Mouse (Mus musculus) ES-E14 (cell line): ENCODE measurements around the gene Ncl. TPM values are rescaled to one million over a fixed set of nuclear protein-coding genes. Genes with fewer than 3 reads are reported as not detected.

ENCODE experiments used
- DNase-seq: peaks from one replicate; pipeline ENCODE4 v3.0.0-alpha.2; 2013; ENCODE audit warnings: low read depth, low spot score
- H3K27ac ChIP-seq: 2 replicates; pipeline ENCODE4 v1.5.1; 2012; ENCODE audit warnings: low read depth, mild to moderate bottlenecking, low read length, moderate library complexity, mixed read lengths; ENCODE audit not compliant: poor library complexity, insufficient read depth, severe bottlenecking
- H3K36me3 ChIP-seq: 2 replicates; pipeline ENCODE4 v1.6.1; 2012; ENCODE audit warnings: mild to moderate bottlenecking, low read length, moderate library complexity, mixed read lengths; ENCODE audit not compliant: control insufficient read depth, poor library complexity, insufficient read depth, severe bottlenecking
- H3K4me1 ChIP-seq, 2 experiments: fragments of 150-350 bp in 1 of 2; sonication (generic) in 1 of 2; 2 replicates each; pipeline ENCODE4 v1.6.1; 2012; ENCODE audit warnings: low read length in 2 of 2, mild to moderate bottlenecking in 1 of 2, mixed read lengths in 1 of 2; ENCODE audit not compliant: control insufficient read depth in 2 of 2, insufficient read depth in 2 of 2, poor library complexity in 1 of 2
- H3K4me3 ChIP-seq, 2 experiments: fragments of 150-350 bp in 1 of 2; sonication (generic) in 1 of 2; 2 replicates each; pipeline ENCODE4 v1.5.1; 2012; ENCODE audit warnings: low read length in 2 of 2, low read depth in 1 of 2, mild to moderate bottlenecking in 1 of 2, mixed read lengths in 1 of 2; ENCODE audit not compliant: insufficient read depth in 1 of 2, poor library complexity in 1 of 2, severe bottlenecking in 1 of 2
- H3K9ac ChIP-seq: 2 replicates; pipeline ENCODE4 v1.6.1; 2012; ENCODE audit warnings: low read depth, mild to moderate bottlenecking, low read length, mixed read lengths; ENCODE audit not compliant: poor library complexity, insufficient read depth, severe bottlenecking
- H3K9me3 ChIP-seq: fragments of 150-350 bp; sonication (generic); 2 replicates; pipeline ENCODE4 v1.6.1; 2012; ENCODE audit warnings: low read depth, mild to moderate bottlenecking, low read length; ENCODE audit not compliant: control insufficient read depth, insufficient read depth
- CHD2 ChIP-seq: IDR thresholded peaks from 2 replicates; pipeline ENCODE4 v1.6.1; 2014; ENCODE audit warnings: mild to moderate bottlenecking, low read depth, low read length, inconsistent platforms
- HCFC1 ChIP-seq: IDR thresholded peaks from 2 replicates; pipeline ENCODE4 v1.6.1; 2012; ENCODE audit warnings: low read length, inconsistent platforms, borderline replicate concordance; ENCODE audit not compliant: insufficient read depth
- MAFK ChIP-seq: IDR thresholded peaks from 2 replicates; pipeline ENCODE4 v1.6.1; 2014; ENCODE audit warnings: mild to moderate bottlenecking, low read depth, low read length, inconsistent platforms; ENCODE audit not compliant: insufficient read depth
- ZC3H11A ChIP-seq: IDR thresholded peaks from 2 replicates; pipeline ENCODE4 v1.6.1; 2012; ENCODE audit warnings: low read depth, mild to moderate bottlenecking, inconsistent platforms, low read length, borderline replicate concordance
- ZNF384 ChIP-seq: IDR thresholded peaks from 2 replicates; pipeline ENCODE4 v1.6.1; 2012; ENCODE audit warnings: low read depth, low read length, inconsistent platforms
- in situ Hi-C, 2 experiments: fragments of 600-800 bp; cut with MboI; formaldehyde crosslinking; loops; one replicate each; pipeline ENCODE4 v1.15.1; 2025; ENCODE audit warnings: low sequenced_read_pairs in 2 of 2, inconsistent platforms in 1 of 2; ENCODE audit not compliant: unreplicated experiment in 2 of 2
- total RNA-seq: library from RNA; depleted of rRNA; stranded (reverse); fragments of 300-350 nt; gene quantifications from 2 replicates; pipeline ENCODE4 v1.2.3, GENCODE M21; 2012

Ncl gene
- total RNA-seq, 1 experiment, result 529 TPM

GRCm38 (mm10) chr1:86307177-86307762 is 51.9 kb downstream of the Ncl start:
- Histone ChIP-seq H3K4me3 (peak overlapping the region in 1 of 2 experiments; percentile 44; a peak in 3 of 4 replicates), H3K27ac (peak overlapping the region; percentile 98), H3K4me1 (peaks cover 5 to 23% of the 10 kb centered on the region in 2 experiments; a peak in 3 of 4 replicates), H3K9me3 (no peaks in the 10 kb centered on the region), H3K36me3 (peaks cover 29% of the 10 kb centered on the region), H3K9ac (peak overlapping the region; percentile 62; the same call in 1 of the 2 replicates)
- no peak for DNase-seq
- TF ChIP-seq ZNF384 (no peak), ZC3H11A (no peak)
- in situ Hi-C loops, result no loop called here

GRCm38 (mm10) chr1:86306686-86307085 is 52.5 kb downstream of the Ncl start:
- in situ Hi-C loops, result no loop called here

DNA sequence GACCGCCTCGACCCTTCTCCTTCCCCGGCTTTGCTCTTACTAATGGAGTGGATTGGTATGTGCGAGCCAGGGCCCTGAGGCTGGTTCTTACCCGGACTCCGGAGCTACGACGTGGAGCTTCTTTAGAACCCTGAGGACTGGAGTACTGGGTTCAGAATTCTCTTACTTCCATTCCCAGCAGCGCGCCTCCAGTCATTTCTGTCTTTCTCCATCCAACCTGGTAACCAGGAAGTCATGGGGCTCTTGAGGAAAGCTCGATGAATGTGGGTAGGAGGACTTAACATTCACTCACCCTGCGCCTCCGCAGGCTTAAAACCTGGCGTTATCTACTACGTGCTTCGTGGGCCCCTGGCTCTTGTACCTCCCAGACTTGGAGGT is 55.3 kb downstream of the Ncl start:
- TF ChIP-seq CHD2, result no peak
- TF ChIP-seq ZC3H11A, result no peak
- TF ChIP-seq HCFC1, result no peak
- no peak for TF ChIP-seq MAFK
- H3K36me3 ChIP-seq, result peaks cover 29% of the 10 kb centered on the region
- in situ Hi-C loops, result no loop called here
- H3K4me3 ChIP-seq, result peak overlapping the region; percentile 93
- H3K4me1 ChIP-seq, result peaks cover 17 to 48% of the 10 kb centered on the region in 2 experiments
- peak overlapping the region; percentile 89 for H3K27ac ChIP-seq
- peak overlapping the region; percentile 89 for H3K9ac ChIP-seq
- DNase-seq, result no peak
- H3K9me3 ChIP-seq, result no peaks in the 10 kb centered on the region

More at GRCm38 (mm10) chr1:86306686-86307085, 52.5 kb downstream of the Ncl start:
- Histone ChIP-seq H3K27ac (peak overlapping the region; percentile 98; the same call in 1 of the 2 replicates), H3K9me3 (no peaks in the 10 kb centered on the region), H3K4me1 (peaks cover 9 to 28% of the 10 kb centered on the region in 2 experiments), H3K4me3 (peak overlapping the region in 1 of 2 experiments; percentile 93; a peak in 2 of 4 replicates), H3K9ac (peak overlapping the region; percentile 48; the same call in 1 of the 2 replicates), H3K36me3 (peaks cover 29% of the 10 kb centered on the region)
- TF ChIP-seq MAFK, result no peak
- no peak for TF ChIP-seq HCFC1
- no peak for TF ChIP-seq CHD2
- TF ChIP-seq ZC3H11A, result no peak
- no peak for TF ChIP-seq ZNF384
- no peak for DNase-seq

- DNase-seq, result peak; percentile 88
- peaks cover 29% of the 10 kb centered on the region for H3K36me3 ChIP-seq
- H3K4me1 ChIP-seq, result peaks cover 17 to 48% of the 10 kb centered on the region in 2 experiments
- peak overlapping the region; percentile 89 for H3K27ac ChIP-seq
- in situ Hi-C loops, result no loop called here
- no peaks in the 10 kb centered on the region for H3K9me3 ChIP-seq
- H3K4me3 ChIP-seq, result peak overlapping the region; percentile 93
- TF ChIP-seq HCFC1, result peak; percentile 64; the same call in 1 of the 2 replicates
- TF ChIP-seq ZNF384, result peak; percentile 29; the same call in 1 of the 2 replicates
- no peak for TF ChIP-seq CHD2
- peak overlapping the region; percentile 89 for H3K9ac ChIP-seq
These were observed 55.9 kb downstream of the Ncl start for GRCm38 (mm10) chr1:86303063-86303872.
